Mouse (Mus musculus) adrenal gland, adult 2 months (tissue): ENCODE measurements around the gene Tmem147. TPM values are rescaled to one million over a fixed set of nuclear protein-coding genes. Genes with fewer than 3 reads are reported as not detected.

Experiments used
- DNase-seq: peaks from one replicate; pipeline ENCODE4 v3.0.0; 2021
- polyA plus RNA-seq: library from polyadenylated mRNA; depleted of rRNA; stranded (reverse); fragments of >200 nt; gene quantifications from 2 replicates; pipeline ENCODE4 v1.2.3, GENCODE M21; 2012; rRNA removed
- total RNA-seq, 2 experiments: library from RNA; stranded (reverse); gene quantifications; 2 replicates each; pipeline ENCODE4 v1.2.3; 2021

Tmem147 gene
- total and polyA plus RNA-seq, 3 experiments: 193 to 341 (median 234) TPM

DNA sequence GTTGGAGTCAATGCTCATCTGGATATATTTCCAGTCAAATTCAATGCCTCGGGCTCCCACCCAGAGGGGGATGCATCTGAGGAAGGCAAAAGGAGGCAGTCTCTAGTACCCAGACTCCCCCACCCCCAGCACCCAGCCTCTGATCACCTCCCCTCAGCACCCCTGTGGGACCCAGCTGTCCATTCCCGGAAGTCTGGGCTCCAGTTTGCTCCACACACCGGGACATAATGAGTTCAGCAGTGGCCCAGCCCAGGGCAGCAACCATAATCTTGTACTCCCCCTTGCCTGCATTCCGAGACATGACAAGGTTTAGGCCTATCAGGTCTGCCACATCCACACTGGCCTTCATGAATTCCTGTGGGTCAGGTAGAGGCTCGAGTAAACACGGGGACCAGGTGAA is 1.1 kb downstream of the Tmem147 start:
- no peak for DNase-seq

DNA sequence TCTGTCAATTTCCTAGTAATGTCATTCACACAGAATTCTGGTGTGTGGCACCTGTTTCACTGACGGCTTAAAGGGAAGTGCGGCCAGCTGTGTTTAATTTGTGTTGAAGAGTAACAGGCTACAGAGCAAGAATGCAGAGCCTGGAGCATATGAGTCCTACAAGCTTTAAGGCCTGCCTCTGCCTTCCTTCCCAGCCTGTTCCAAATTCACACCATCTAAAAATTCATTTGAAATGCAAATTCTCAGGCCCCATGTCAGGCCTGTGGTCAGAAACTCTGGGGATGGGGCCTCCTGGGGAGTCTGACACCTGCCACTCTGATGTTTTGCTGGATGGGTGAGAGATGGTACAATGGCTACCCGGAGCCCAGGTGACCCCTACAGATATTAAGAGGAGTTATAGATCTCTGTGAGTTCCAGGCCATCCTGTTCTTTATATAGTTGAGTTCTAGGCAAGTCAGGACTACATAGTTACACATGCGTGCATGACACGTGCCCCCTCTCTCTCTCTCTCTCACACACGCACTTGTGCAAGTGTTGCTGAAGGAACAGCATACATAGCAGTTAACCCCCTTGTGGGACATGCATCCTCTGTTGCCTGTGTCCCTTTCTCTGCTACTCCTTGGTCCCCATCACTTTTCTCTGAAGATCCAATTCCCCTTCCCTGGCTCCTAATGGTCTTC is 5.9 kb downstream of the Tmem147 start:
- DNase-seq: no peak

DNA sequence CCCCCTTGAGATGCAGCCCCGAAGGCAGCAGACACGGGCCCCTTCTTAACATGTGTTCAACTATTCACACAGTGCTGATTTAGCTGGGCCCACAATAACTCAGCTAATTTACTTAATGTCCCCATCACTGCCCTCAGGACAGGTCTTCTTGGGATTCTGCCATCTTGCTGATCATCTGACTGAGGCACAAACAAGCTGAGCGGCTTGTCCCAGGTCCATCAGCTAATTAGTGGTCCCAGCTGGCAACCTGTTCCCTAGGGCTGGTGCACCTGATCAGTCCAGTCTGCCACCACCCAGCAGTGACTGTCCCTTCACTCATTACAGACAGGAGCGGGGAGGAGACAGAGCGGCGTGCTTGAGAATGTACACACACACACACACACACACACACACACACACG is 8.1 kb downstream of the Tmem147 start:
- DNase-seq: no peak

DNA sequence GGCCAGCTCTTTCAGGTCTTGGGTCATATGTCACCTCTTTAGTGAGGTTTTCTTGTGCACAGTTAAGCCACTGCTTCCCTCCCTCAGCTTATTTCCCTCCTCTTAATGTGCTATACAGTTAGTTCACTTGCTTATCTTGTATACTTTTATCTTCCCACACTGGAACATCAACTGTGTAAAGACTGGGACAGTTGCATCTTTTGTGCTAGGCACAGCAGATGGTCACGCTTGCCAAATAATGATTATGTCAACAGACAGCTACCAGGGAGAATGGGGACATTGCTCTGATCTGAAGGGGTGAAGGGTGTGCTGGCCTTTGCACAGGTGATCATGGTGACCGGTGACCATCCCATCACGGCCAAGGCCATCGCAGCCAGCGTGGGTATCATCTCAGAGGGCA is 9.7 kb downstream of the Tmem147 start:
- DNase-seq: no peak

DNA sequence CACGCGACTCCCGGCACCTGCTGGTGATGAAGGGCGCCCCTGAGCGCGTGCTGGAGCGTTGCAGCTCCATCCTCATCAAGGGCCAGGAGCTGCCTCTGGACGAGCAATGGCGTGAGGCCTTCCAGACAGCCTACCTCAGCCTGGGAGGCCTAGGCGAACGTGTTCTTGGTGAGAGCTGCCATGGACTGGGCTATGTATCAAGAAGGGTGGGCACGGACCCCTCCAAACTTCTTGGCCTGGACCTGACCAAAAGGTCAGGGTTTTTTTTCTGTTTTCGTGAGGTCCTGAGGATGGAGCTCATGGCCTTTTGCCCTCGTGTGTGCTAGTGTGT is 11.7 kb downstream of the Tmem147 start:
- DNase-seq: no peak

DNA sequence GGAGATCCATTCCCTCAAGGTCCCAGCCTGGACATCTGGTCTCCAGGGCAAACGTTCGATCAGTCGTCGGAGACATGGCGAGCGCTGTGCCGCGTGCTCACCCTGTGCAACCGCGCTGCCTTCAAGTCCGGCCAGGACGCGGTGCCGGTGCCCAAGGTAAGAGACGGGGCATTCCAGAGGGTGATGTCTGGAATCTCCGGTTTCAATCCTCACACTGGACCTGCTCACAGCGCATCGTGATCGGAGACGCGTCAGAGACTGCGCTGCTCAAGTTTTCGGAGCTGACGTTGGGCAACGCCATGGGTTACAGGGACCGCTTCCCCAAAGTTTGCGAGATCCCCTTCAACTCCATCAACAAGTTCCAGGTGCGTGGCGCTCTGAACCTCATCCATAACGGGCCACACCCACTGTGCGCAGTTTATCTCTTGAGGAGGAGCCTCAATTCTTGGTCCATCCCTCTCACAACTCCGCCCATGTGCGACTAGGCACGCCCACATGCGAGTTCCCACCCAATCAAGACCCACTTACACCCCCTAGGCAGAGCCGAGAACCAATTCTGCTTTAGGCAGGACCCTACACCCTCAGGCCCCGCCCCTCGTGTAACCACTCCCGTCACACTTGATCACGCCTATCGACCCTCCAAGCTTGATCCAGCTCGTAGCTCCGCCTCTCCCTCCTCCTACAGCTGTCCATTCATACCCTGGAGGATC is 12.2 kb downstream of the Tmem147 start:
- DNase-seq: peak; percentile 94

DNA sequence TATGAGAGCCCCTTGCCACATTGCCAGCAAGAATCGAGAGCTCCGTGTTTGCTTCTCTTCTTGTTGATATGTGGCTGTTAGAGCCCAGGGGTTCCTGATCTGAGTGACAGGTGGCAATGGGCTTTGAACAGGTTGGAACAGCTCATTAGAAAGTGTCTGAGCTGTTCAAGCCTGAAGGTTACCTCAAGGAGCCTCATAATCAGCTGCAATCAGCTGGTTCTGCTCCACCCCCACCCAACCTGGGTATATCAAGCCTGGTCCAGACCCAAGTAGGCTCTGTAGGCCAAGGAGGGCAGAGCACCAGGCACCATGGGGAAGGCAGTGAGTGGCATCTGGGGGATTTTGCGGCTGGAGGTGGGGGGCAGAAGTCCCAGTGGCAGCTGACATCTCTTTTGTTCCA is 17.4 kb downstream of the Tmem147 start, which contains the start of gene Atp4a:
TSS of gene Atp4a (plus strand) at position 268 of the 400 bp plus-strand sequence.
- no peak for DNase-seq

DNA sequence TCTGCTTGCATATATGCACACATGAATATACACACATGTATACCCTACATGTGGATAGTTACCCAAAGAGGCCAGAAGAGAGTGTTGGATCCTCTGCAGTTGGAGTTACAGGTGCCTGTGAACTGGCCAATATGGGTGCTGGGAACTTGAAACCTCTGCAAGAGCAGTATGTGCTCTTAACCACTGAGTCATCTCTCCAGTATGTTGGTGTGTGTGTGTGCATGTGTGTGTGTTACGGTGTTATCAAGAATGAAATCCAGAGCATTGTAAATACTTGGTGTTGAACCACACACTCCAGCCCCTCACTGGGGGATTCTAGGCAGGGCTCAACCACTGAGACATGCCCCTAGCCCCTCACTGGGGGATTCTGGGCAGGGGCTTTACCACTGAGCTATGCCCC is 21.9 kb downstream of the Tmem147 start:
- DNase-seq: no peak

DNA sequence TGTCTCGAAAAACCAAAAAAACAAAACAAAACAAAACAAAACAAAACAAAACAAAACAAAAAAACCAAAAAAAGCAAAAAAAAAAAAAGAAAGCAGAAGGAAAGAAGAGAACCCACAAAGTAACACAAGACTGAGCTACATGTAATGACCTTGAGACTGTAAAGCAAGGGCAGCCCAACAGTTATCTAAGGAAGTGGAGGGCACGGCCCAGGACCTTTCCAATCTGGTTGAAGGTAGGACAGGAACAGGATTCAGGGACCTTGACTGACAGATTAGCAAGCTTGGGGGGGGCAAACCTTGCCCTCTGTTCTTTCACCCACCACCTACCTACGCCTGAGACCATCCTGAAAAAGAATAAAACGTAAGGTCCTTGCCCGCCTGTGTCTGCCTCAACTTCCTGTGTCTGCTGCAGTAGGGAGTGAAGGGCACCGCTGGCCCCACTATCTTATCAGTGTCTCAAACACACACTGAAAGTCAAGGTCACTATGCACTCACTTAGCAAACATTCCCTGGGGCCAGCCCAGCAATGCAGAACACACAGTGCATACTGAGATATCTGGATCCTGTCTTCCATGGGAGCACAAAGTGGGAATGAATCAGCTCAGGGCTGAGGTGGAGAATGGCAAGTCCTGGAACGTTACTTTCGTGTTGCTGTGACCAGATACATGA is 23.0 kb downstream of the Tmem147 start:
- DNase-seq: peak; percentile 81

DNA sequence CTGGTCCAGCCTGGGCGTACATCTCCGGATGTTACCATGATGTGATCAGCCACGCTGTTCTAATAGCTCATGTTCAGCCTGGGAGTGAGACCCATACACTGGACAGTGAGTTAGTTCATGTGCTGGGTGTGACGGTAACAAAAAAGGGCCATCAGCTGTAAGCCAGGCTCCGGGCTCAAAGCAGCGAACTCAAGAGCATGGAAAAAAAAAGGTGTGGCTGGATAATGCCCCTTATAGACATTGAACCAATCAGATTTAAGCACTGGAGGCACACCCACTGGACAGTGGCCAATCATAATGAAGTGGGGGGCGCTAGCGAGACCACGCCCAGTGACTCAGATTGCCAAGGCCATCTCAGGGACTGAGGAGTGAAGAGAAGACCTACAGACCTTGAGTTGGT is 30.8 kb downstream of the Tmem147 start, which contains the start of gene 2200002J24Rik:
TSS of gene 2200002J24Rik (plus strand) at position 338 of the 400 bp plus-strand sequence.
- DNase-seq: peak; percentile 89

DNA sequence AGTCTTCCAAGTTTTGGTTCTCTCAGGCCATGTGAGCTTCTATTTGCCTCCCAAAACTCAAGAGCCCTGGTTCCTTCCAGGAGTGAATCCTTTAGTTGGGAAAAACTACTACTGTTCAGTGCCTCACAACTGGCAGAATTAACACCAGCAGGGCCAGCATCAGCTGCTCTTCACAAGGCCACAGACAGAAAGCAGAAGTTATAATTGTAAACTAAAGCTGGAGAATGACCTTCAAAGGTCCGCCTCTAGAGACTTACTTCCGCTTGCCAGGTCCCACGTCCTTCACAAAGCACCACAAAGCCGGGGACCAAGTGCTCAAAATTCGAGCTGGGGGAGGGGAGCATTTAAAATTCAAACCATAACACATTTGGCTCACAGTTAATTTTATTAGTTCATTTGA is 31.2 kb downstream of the Tmem147 start:
- DNase-seq: peak; percentile 35

DNA sequence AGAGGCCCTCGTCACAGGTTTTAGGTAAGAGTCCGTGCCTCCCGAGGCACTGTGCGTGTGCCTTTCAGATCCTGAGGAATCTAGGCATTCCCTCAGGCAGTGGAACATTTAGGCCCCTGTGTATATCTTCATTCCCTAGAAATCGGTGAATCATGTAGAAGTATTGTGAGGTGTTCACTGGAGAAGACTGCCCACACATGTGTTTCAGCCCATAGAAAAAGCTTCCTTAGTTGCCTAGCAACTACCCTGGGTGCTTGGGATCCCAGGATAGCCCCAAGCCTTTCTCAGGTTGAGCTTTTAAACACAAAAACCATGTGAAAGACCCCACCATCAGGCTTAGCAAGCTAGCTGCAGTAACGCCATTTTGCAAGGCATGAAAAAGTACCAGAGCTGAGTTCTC is 41.0 kb downstream of the Tmem147 start:
- no peak for DNase-seq

DNA sequence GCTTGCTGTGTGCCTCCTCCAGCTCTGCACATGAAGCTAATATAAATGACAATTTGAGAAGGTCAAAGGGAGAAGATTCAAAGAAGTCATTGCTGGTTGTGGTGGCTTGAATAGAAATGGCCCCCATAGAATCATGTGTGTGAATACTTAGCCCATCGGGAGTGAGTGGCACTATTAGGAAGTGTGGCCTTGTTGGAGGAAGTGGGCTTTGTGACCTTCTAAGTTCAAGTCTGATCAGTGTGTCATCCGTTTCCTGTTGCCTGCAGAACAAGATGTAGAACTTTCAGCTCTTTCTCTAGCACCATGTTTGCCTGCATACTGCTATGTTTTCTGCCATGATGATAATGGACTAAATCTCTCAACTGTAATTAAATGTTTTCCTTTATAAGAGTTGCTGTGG is 45.9 kb downstream of the Tmem147 start:
- no peak for DNase-seq

DNA sequence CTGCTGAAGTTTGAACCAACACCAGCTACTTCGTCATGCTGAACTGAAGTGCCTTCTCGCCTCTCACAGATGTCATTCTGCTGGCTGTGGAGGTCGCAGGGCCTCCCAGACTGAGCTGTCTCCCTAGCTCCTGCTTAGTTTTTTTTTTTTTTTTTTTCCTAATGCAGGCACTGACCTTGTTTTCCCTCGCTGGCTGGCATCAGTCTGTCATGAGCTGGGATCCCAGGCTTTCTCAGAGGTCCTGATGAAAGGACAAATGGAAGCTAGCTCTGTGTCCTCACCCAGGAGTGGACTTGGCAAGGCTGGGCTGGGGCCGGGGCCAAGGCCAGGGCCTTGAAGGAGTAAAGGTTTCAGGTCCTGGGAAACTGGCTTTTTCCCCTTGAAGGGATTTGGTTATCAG is 47.4 kb downstream of the Tmem147 start:
- peak; percentile 58 for DNase-seq

DNA sequence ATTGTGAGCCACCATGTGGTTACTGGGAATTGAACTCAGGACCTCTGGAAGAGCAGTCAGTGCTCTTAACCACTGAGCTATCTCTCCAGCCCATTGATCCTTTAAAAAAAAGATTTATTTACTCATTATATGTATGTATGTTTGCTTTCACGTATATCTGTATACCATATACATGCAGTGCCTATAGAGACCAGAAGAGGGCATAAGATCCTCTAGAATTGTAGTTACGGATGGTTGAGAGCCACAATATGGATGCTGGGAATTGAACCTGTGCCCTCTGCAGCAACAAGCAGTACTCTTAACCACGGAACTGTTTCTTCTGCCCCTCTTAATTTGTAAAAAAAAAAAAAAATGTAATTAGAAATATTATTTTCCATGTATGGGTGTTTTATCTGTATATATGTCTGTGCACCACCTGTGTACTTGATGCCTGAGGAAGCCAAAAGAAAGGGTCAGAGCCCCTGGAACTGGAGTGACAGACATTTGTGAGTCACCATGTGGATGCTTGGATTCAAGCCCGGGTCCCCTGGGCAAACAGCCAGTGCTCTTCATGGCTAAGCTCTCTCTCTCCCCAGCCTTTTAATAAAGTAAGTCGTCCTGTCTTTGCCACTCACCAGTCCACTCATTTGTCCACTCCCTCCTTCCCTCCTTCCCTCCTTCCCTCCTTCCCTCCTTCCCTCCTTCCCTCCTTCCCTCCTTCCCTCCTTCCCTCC is 50.9 kb downstream of the Tmem147 start:
- DNase-seq: peak; percentile 91

Other genes starting within 250 kb of the Tmem147 start
Only the 30 nearest of the 33 such genes appear.
- gene Arhgap33, start 194.5 kb downstream of the Tmem147 start, total RNA-seq: 1 to 10 TPM; 2.2 to 3.1 TPM
- gene Arhgap33, start 194.5 kb downstream of the Tmem147 start, polyA plus RNA-seq: 20.3 and 23.2 TPM in 2 replicates
- gene Hspb6, start 177.4 kb downstream of the Tmem147 start, total RNA-seq: 10 to 100 TPM; 22.4 to 38.7 TPM
- 96.2 and 110 TPM in 2 replicates for gene Hspb6, start 177.4 kb downstream of the Tmem147 start, polyA plus RNA-seq
- 1 to 10 TPM; 6.8 to 7.0 TPM for gene Proser3, start 177.2 kb downstream of the Tmem147 start, total RNA-seq
- gene Proser3, start 177.2 kb downstream of the Tmem147 start, polyA plus RNA-seq: 10.4 and 10.8 TPM in 2 replicates
- 10 to 100 TPM; 43.7 to 71.4 TPM for gene Lin37, start 169.7 kb downstream of the Tmem147 start, total RNA-seq
- gene Lin37, start 169.7 kb downstream of the Tmem147 start, polyA plus RNA-seq: 47.5 and 53.5 TPM in 2 replicates
- gene U2af1l4, start 166.2 kb downstream of the Tmem147 start, total RNA-seq: 10 to 100 TPM; 73.3 to 92.5 TPM
- 80.1 and 92.3 TPM in 2 replicates for gene U2af1l4, start 166.2 kb downstream of the Tmem147 start, polyA plus RNA-seq
- gene Gm49396, start 166.2 kb downstream of the Tmem147 start, total RNA-seq: 1 to 10 TPM; 3.6 to 4.8 TPM
- 0.93 and 1.7 TPM in 2 replicates for gene Gm49396, start 166.2 kb downstream of the Tmem147 start, polyA plus RNA-seq
- 100 to 1,000 TPM; 185 to 190 TPM for gene Psenen, start 165.9 kb downstream of the Tmem147 start, total RNA-seq
- 88.6 and 123 TPM in 2 replicates for gene Psenen, start 165.9 kb downstream of the Tmem147 start, polyA plus RNA-seq
- 1 to 10 TPM; 3.0 to 3.8 TPM for gene Igflr1, start 164.1 kb downstream of the Tmem147 start, total RNA-seq
- gene Igflr1, start 164.1 kb downstream of the Tmem147 start, polyA plus RNA-seq: 6.9 and 10.1 TPM in 2 replicates
- 10 to 100 TPM; 28.5 to 41.4 TPM for gene Kmt2b, start 140.8 kb downstream of the Tmem147 start, total RNA-seq
- gene Kmt2b, start 140.8 kb downstream of the Tmem147 start, polyA plus RNA-seq: 50.2 and 50.4 TPM in 2 replicates
- gene Zbtb32, start 130.6 kb downstream of the Tmem147 start, total RNA-seq: under 1 TPM in 1 of 2 experiments, not detected in 1; 0.46 TPM
- 0.44 and 0.45 TPM in 2 replicates for gene Zbtb32, start 130.6 kb downstream of the Tmem147 start, polyA plus RNA-seq
- gene Upk1a, start 116.7 kb downstream of the Tmem147 start, total RNA-seq: under 1 TPM in 1 of 2 experiments, not detected in 1; 0.21 TPM
- 1.3 and 1.5 TPM in 2 replicates for gene Upk1a, start 116.7 kb downstream of the Tmem147 start, polyA plus RNA-seq
- 1,000 to 10,000 TPM; 1,292 to 2,642 TPM for gene Cox6b1, start 103.4 kb downstream of the Tmem147 start, total RNA-seq
- gene Cox6b1, start 103.4 kb downstream of the Tmem147 start, polyA plus RNA-seq: 223 and 275 TPM in 2 replicates
- gene Etv2, start 93.7 kb downstream of the Tmem147 start, total RNA-seq: not detected
- gene Etv2, start 93.7 kb downstream of the Tmem147 start, polyA plus RNA-seq: not detected in 2 replicates
- gene Rbm42, start 79.2 kb downstream of the Tmem147 start, total RNA-seq: 10 to 100 TPM; 78.0 to 81.9 TPM
- gene Rbm42, start 79.2 kb downstream of the Tmem147 start, polyA plus RNA-seq: 125 and 139 TPM in 2 replicates
- 10 to 100 TPM in 1 of 2 experiments, 1 to 10 TPM in 1; 6.2 to 10.7 TPM for gene Haus5, start 64.5 kb downstream of the Tmem147 start, total RNA-seq
- 6.3 and 6.9 TPM in 2 replicates for gene Haus5, start 64.5 kb downstream of the Tmem147 start, polyA plus RNA-seq
- not detected for gene Pmis2, start 57.9 kb downstream of the Tmem147 start, total RNA-seq
- gene Pmis2, start 57.9 kb downstream of the Tmem147 start, polyA plus RNA-seq: not detected in 2 replicates
- gene 2200002J24Rik, start 30.6 kb downstream of the Tmem147 start, total RNA-seq: 1 to 10 TPM; 3.5 to 5.7 TPM
- 12.5 and 12.7 TPM in 2 replicates for gene 2200002J24Rik, start 30.6 kb downstream of the Tmem147 start, polyA plus RNA-seq
- gene Atp4a, start 17.3 kb downstream of the Tmem147 start, total RNA-seq: 1 to 10 TPM; 2.0 to 3.0 TPM
- gene Atp4a, start 17.3 kb downstream of the Tmem147 start, polyA plus RNA-seq: 3.3 and 3.9 TPM in 2 replicates
- not detected for gene Gapdhs, start 14.1 kb upstream of the Tmem147 start, total RNA-seq
- not detected in 2 replicates for gene Gapdhs, start 14.1 kb upstream of the Tmem147 start, polyA plus RNA-seq
- 100 to 1,000 TPM; 269 to 540 TPM for gene Sbsn, start 21.9 kb upstream of the Tmem147 start, total RNA-seq
- gene Sbsn, start 21.9 kb upstream of the Tmem147 start, polyA plus RNA-seq: 71.3 and 81.0 TPM in 2 replicates
- gene Dmkn, start 34.2 kb upstream of the Tmem147 start, total RNA-seq: 1 to 10 TPM; 3.9 to 5.9 TPM
- 3.5 and 7.6 TPM in 2 replicates for gene Dmkn, start 34.2 kb upstream of the Tmem147 start, polyA plus RNA-seq
- gene Krtdap, start 58.4 kb upstream of the Tmem147 start, total RNA-seq: not detected
- gene Krtdap, start 58.4 kb upstream of the Tmem147 start, polyA plus RNA-seq: not detected in 2 replicates
- 1 to 10 TPM; 1.5 to 8.9 TPM for gene Ffar2, start 94.2 kb upstream of the Tmem147 start, total RNA-seq
- gene Ffar2, start 94.2 kb upstream of the Tmem147 start, polyA plus RNA-seq: 5.7 and 16.5 TPM in 2 replicates
- gene Ffar3, start 126.6 kb upstream of the Tmem147 start, total RNA-seq: under 1 TPM; 0.26 to 0.59 TPM
- 0.30 and 1.1 TPM in 2 replicates for gene Ffar3, start 126.6 kb upstream of the Tmem147 start, polyA plus RNA-seq
- not detected for gene Ffar1, start 132.0 kb upstream of the Tmem147 start, total RNA-seq
- not detected in 2 replicates for gene Ffar1, start 132.0 kb upstream of the Tmem147 start, polyA plus RNA-seq
- gene Cd22, start 150.8 kb upstream of the Tmem147 start, total RNA-seq: under 1 TPM; 0.40 to 0.97 TPM
- 0.45 and 0.57 TPM in 2 replicates for gene Cd22, start 150.8 kb upstream of the Tmem147 start, polyA plus RNA-seq
- under 1 TPM; 0.48 to 0.63 TPM for gene Mag, start 185.3 kb upstream of the Tmem147 start, total RNA-seq
- 0.80 and 0.99 TPM in 2 replicates for gene Mag, start 185.3 kb upstream of the Tmem147 start, polyA plus RNA-seq
- gene Hamp2, start 195.1 kb upstream of the Tmem147 start, total RNA-seq: 10 to 100 TPM in 1 of 2 experiments, not detected in 1; 16.6 TPM
- 2.6 and 17.4 TPM in 2 replicates for gene Hamp2, start 195.1 kb upstream of the Tmem147 start, polyA plus RNA-seq
- 10 to 100 TPM in 1 of 2 experiments, not detected in 1; 49.9 TPM for gene Hamp, start 214.5 kb upstream of the Tmem147 start, total RNA-seq
- 63.2 and 115 TPM in 2 replicates for gene Hamp, start 214.5 kb upstream of the Tmem147 start, polyA plus RNA-seq
- 100 to 1,000 TPM; 146 to 166 TPM for gene Usf2, start 227.3 kb upstream of the Tmem147 start, total RNA-seq
- gene Usf2, start 227.3 kb upstream of the Tmem147 start, polyA plus RNA-seq: 376 and 393 TPM in 2 replicates